Mouse (Mus musculus) MEL (cell line): ENCODE measurements around the gene Tmem205.

ENCODE experiments used
- BHLHE40 ChIP-seq: IDR thresholded peaks from 2 replicates; pipeline ENCODE4 v1.6.1; 2012; ENCODE audit warnings: low read depth, mild to moderate bottlenecking, inconsistent platforms, low read length, improper control_type of control experiment, borderline replicate concordance
- POLR2A ChIP-seq, 2 experiments: IDR thresholded peaks; 2 replicates each; pipeline ENCODE4 v1.6.1; 2011 to 2012; ENCODE audit warnings: low read length in 2 of 2, mild to moderate bottlenecking in 2 of 2, control low read depth in 1 of 2, improper control_type of control experiment in 1 of 2, low read depth in 1 of 2, moderate library complexity in 1 of 2; ENCODE audit not compliant: control insufficient read depth in 1 of 2, insufficient read depth in 1 of 2, poor library complexity in 1 of 2

DNA sequence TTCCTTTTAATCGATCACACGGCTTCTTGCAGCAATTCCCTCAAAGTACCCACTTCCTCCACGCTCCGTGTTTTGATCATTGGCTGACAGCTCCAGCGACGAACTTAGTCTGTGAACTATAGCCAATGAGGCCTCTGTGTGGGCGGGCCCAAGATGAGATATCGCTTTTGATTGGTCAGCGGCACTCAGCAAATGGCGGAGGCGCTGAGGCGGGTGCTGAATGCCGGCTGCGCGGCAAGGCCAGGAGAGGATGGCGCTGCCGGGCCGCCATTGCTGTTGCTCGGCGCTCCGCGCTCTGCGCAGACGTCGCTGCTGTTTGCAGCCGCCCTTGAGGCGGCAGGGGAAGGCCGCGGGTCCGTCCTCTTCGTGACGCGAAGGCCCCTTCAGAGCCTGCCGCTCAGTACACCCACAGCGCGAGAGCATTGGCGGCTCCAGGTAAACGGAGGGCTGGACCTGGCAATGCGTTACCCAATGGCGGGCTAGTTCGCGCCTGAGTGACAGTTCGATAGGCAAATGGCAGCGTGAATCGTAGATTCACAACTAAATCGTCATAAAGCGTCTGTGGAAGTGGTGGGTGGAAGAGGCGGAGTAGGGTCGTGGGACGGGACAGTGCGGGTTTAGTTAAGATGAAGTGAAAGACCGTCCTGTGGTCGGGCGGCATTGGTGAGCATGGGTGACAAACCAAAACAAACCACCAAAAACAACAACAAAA lies 28.4 kb upstream of the Tmem205 start, which contains the start of gene Swsap1:
- no peak for TF ChIP-seq BHLHE40
- no peak for TF ChIP-seq POLR2A (IDR thresholded peaks at IDR 0.05; ENCODE audit: control insufficient read depth in 1 of 2, insufficient read depth in 1 of 2, low read depth in 1 of 2, low read length in 2 of 2, poor library complexity in 1 of 2)
